Mouse (Mus musculus) thymus, adult 2 months (tissue): Measurements from ENCODE around the gene Wapl. TPM values are rescaled to one million over a fixed set of nuclear protein-coding genes. Genes with fewer than 3 reads are reported as not detected.

Experiments
- DNase-seq: peaks from one replicate; pipeline ENCODE4 v3.0.0; 2021
- H3K27ac ChIP-seq: fragments of 200-500 bp; 2 replicates; pipeline ENCODE4 v1.5.1; 2012; ENCODE audit warnings: low read length, control low read depth; ENCODE audit not compliant: control insufficient read depth, insufficient read depth
- H3K27me3 ChIP-seq: fragments of 200-500 bp; 2 replicates; pipeline ENCODE4 v1.6.1; 2012; ENCODE audit warnings: mild to moderate bottlenecking, low read length, moderate library complexity, mixed read lengths; ENCODE audit not compliant: control insufficient read depth, insufficient read depth
- H3K36me3 ChIP-seq: fragments of 200-500 bp; 2 replicates; pipeline ENCODE4 v1.6.1; 2012; ENCODE audit warnings: mild to moderate bottlenecking, low read length, moderate library complexity; ENCODE audit not compliant: control insufficient read depth, insufficient read depth
- H3K4me1 ChIP-seq: fragments of 200-500 bp; replicated peaks from 2 replicates; pipeline ENCODE4 v1.6.1; 2012; ENCODE audit warnings: low read length; ENCODE audit not compliant: control insufficient read depth, insufficient read depth
- H3K4me3 ChIP-seq: fragments of 200-500 bp; 2 replicates; pipeline ENCODE4 v1.5.1; 2012; ENCODE audit warnings: mild to moderate bottlenecking, low read length, control low read depth, moderate library complexity; ENCODE audit not compliant: control insufficient read depth, insufficient read depth
- CTCF ChIP-seq: fragments of 200-500 bp; IDR thresholded peaks from 2 replicates; pipeline ENCODE4 v1.5.1; 2012; ENCODE audit warnings: mild to moderate bottlenecking, control low read depth, low read length, moderate library complexity, borderline replicate concordance; ENCODE audit not compliant: control insufficient read depth, poor library complexity, insufficient read depth; ENCODE audit errors: extremely low read depth
- POLR2A ChIP-seq: fragments of 200-500 bp; IDR thresholded peaks from 2 replicates; pipeline ENCODE4 v1.6.1; 2012; ENCODE audit warnings: mild to moderate bottlenecking, low read length, control low read depth, moderate library complexity; ENCODE audit not compliant: control insufficient read depth, poor library complexity, insufficient read depth; ENCODE audit errors: extremely low read depth
- WGBS: fragments of 180-500 bp; shearing (Covaris S2); methylation state at CpG from one replicate; pipeline ENCODE4 v1.1.7; 2018; 5-methylcytosine and 5-hydroxymethylcytosine counted together
- polyA plus RNA-seq: library from polyadenylated mRNA; depleted of rRNA; stranded (reverse); fragments of >200 nt; gene quantifications from 2 replicates; pipeline ENCODE4 v1.2.3, GENCODE M21; 2012

Gene Wapl
- polyA plus RNA-seq, 1 experiment: 37.9 TPM

DNA sequence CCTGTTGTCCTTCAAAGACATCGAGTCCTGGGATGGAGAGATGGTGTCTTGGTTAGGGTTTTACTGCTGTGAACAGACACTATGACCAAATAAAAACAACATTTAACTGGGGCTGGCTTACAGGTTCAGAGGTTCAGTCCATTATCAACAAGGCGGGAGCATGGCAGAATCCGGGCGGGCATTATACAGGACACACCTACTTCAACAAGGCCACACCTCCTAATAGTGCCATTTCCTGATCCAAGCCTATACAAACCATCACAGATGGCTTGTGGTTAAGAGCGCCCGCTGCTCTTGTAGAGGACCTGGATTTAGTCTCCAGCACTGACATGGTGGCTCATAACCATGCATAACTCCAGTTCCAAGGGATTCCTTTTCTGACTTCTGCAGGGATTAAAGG lies 96.7 kb downstream of the Wapl start:
- Histone ChIP-seq H3K4me3 (no peak overlapping the region), H3K36me3 (no peaks in the 10 kb centered on the region), H3K27me3 (no peaks in the 10 kb centered on the region), H3K27ac (no peak overlapping the region), H3K4me1 (peaks cover 16% of the 10 kb centered on the region)
- no peak for DNase-seq
- WGBS: 72% methylated on average over 6 of the region's 6 CpGs
- TF ChIP-seq POLR2A (no peak), CTCF (no peak)

DNA sequence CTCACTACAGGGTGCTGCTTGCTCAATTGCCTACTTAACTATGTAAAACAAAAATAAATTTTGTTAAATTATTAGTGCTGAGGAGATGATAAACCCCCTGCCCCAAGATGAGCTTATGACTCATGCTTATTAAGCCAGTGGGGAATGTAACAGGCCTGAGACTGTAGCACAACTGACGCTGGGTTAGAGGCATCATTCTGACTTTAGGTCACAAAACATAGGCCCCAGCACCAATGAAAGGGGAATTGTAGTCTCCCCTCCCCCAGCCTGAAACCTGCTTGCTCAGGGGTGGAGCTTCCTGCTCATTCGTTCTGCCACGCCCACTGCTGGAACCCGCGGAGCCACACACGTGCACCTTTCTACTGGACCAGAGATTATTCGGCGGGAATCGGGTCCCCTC lies 97.9 kb downstream of the Wapl start:
- WGBS: 22% methylated on average over 9 of the region's 9 CpGs
- no peaks in the 10 kb centered on the region for H3K27me3 ChIP-seq
- TF ChIP-seq CTCF (no peak), POLR2A (no peak)
- H3K4me1 ChIP-seq: peaks cover 16% of the 10 kb centered on the region
- H3K4me3 ChIP-seq: no peak overlapping the region
- no peak overlapping the region for H3K27ac ChIP-seq
- H3K36me3 ChIP-seq: no peaks in the 10 kb centered on the region
- no peak for DNase-seq

DNA sequence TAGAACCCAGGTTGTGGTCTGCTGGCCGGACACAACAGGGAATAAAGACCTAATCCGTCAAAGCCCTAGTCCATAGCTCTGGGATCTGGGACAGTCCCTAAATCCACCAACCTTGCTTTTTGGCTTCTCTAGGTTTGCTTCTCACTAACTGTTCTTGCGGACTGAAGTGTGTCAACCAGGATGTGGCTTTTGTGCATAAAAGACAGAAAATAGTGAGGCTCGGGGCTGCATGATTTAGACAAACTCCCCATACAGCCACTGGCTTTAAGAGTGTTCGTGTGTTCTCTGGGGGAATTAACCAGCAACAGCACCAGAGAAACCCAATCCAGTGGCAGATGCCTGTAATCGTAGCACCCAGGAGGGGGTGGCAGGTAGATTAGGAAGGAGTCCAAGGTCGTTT lies 98.4 kb downstream of the Wapl start:
- Histone ChIP-seq H3K36me3 (no peaks in the 10 kb centered on the region), H3K4me1 (peaks cover 16% of the 10 kb centered on the region), H3K4me3 (no peak overlapping the region; the same call in 1 of the 2 replicates), H3K27ac (peak overlapping the region; percentile 71; the same call in 1 of the 2 replicates), H3K27me3 (no peaks in the 10 kb centered on the region)
- no peak for DNase-seq
- no peak for TF ChIP-seq POLR2A
- no peak for TF ChIP-seq CTCF
- WGBS: 17% methylated on average over 7 of the region's 7 CpGs

DNA sequence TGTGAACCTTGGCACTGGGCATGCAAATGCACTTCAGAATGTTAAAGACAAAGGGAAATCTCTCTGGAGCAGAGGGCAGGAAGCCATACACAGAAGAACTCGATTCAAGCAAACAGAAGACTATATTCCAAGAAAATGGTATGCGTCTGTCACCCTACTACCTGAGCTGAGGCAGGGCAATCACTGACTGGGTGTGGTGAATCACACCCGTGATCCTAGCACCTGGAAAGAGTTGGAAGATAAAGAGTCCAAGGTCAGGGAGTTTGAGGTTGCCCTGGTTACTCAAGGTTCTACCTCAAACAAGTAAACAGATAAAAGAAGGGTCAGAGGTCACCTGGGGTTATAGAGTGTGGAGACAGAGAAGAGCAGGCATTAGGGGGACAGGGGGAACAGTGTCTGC lies 100.0 kb downstream of the Wapl start:
- Histone ChIP-seq H3K27ac (no peak overlapping the region), H3K27me3 (no peaks in the 10 kb centered on the region), H3K4me1 (peaks cover 13% of the 10 kb centered on the region), H3K4me3 (no peak overlapping the region), H3K36me3 (no peaks in the 10 kb centered on the region)
- no peak for TF ChIP-seq CTCF
- no peak for TF ChIP-seq POLR2A
- no peak for DNase-seq
- WGBS: 90% methylated on average over 3 of the region's 3 CpGs

DNA sequence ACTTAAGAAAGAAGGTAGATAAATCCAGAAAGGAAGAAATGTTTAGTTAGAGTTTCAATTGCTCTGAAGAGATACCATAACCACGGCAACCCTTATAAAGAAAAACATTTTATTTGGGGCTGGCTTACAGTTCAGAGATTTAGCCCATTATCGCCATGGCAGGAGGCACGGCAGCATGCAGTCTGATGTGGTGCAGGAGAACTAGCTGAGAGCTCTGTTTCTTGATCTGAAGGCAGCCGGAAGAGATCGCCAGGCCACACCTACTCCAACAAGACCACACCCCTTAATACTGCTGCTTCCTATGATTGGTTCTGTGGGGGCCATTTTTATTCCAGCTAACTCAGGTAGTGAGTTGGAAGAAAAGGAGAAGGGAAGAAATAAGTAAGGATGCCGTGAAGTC lies 100.5 kb downstream of the Wapl start:
- Histone ChIP-seq H3K27me3 (no peaks in the 10 kb centered on the region), H3K4me1 (peaks cover 11% of the 10 kb centered on the region), H3K27ac (no peak overlapping the region), H3K4me3 (no peak overlapping the region), H3K36me3 (no peaks in the 10 kb centered on the region)
- WGBS: 88% methylated on average over 6 of the region's 6 CpGs
- TF ChIP-seq CTCF (no peak), POLR2A (no peak)
- no peak for DNase-seq

DNA sequence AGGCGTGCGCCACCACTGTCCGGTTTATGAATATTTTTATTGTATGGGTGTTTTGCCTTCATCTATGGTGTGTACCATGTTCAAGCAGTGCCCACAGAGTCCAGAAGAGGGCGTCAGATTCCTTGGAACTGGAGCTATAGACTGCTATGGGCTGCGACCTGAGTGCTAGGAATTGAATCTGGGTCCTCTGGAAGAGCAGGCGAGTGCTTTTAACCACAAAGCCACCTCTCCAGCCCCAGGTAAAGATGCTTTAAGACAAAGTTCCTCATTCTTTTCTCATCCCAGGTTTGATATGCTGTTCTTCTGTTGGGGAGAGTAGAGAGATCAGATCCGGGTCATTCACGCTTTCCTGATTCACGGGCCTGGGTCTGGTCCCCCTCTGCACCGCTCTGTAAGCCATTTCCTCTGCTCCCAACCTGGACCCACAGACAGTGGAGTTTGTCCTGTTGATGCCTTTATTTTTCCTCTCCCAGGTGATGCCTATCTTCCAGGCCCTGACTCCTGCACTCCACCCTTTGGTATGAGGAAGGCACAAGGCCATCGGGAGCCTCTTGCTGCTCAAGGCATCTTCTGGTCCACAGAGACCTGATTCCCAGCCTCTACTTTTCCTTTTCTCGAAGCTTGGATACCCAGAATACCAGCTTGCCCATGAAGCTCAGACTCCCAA lies 103.1 kb downstream of the Wapl start:
- TF ChIP-seq CTCF: no peak
- TF ChIP-seq POLR2A: no peak
- H3K4me1 ChIP-seq: peaks cover 2% of the 10 kb centered on the region; the same call in 1 of the 2 replicates
- WGBS: 90% methylated on average over 12 of the region's 12 CpGs
- H3K36me3 ChIP-seq: no peaks in the 10 kb centered on the region
- no peak overlapping the region for H3K27ac ChIP-seq
- no peak overlapping the region for H3K4me3 ChIP-seq
- H3K27me3 ChIP-seq: no peaks in the 10 kb centered on the region
- no peak for DNase-seq

DNA sequence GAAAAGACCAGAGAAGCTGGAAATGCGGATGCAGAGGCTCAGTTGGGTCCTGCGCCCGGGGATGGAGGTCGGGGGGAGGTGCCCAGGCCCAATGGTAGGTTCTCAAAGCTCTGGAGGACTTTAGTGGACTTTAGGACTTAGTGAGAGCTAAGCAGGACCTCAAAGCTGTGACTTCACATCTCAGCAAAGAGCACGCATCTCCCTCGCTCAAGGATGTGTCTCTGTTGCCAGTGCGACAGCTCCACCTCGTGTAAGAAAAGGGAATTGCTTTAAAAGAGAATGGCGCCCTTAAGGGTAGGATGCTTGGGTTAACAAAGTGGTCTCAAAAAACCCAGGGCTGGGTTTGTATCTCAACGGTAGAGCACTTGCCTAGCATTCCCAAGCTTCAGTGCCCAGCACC lies 104.1 kb downstream of the Wapl start:
- Histone ChIP-seq H3K4me3 (no peak overlapping the region), H3K36me3 (no peaks in the 10 kb centered on the region), H3K27ac (no peak overlapping the region), H3K4me1 (no peaks in the 10 kb centered on the region), H3K27me3 (no peaks in the 10 kb centered on the region)
- TF ChIP-seq CTCF (no peak), POLR2A (no peak)
- DNase-seq: peak; percentile 70
- WGBS: 24% methylated on average over 10 of the region's 10 CpGs
